Mouse (Mus musculus): Measurements from ENCODE around the gene Rnf183. TPM values are rescaled to one million over a fixed set of nuclear protein-coding genes. Genes with fewer than 3 reads are reported as not detected.

The Rnf183 gene
- polyA plus RNA-seq, 2 experiments = not detected

DNA sequence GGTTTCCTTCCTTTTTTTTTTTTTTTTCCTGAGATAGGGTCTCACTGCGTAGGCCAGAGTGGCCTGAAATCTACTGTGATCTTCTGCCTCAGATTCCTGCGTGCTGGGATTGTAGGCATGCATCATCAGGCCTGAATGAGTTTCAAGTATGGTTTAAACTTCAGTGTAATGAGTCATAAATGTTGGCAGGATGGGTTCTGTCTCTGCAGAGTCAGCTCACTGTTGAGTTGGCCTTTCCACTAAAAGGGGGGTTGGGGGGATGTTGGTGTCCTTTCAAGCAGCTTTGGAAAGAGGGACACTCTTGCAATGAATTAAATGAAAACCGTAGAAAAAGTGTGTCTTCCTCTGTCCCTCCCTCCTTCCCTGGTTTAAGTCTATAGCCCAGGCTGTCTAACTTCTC lies 36.1 kb downstream of the Rnf183 start:
- no peak for DNase-seq (ENCODE audit: low read depth in 3 of 3, low spot score in 3 of 3)
- Histone ChIP-seq H3K27me3 (ENCODE audit: control insufficient read depth, insufficient read depth, low read length) (no peaks in the 10 kb centered on the region), H3K9me3 (ENCODE audit: control insufficient read depth, low read length) (no peaks in the 10 kb centered on the region), H3K4me1 (replicated peaks; ENCODE audit: control insufficient read depth in 2 of 2, insufficient read depth in 2 of 2, low read length in 1 of 2) (peaks cover 0 to 5% of the 10 kb centered on the region in 2 experiments; a peak in 1 of 4 replicates), H3K9ac (replicated peaks) (no peak overlapping the region), H3K4me3 (ENCODE audit: insufficient read depth in 1 of 2, low read depth in 2 of 2, low read length in 2 of 2) (no peak overlapping the region), H3K4me2 (ENCODE audit: low read depth) (no peak overlapping the region), H3K36me3 (replicated peaks; ENCODE audit: control insufficient read depth, insufficient read depth, low read depth) (peaks cover 62% of the 10 kb centered on the region), H3K27ac (no peak overlapping the region)
- TF ChIP-seq CTCF (IDR thresholded peaks at IDR 0.05; ENCODE audit: low read depth) (no peak), EP300 (IDR thresholded peaks at IDR 0.05; ENCODE audit: low read depth) (no peak)
- WGBS (ENCODE audit: insufficient replicate concordance) = 85% methylated on average over 3 of the region's 3 CpGs
- ATAC-seq (ENCODE audit: insufficient read depth) = no peak

GRCm38 (mm10) chr4:62397616-62398365 lies 37.3 kb downstream of the Rnf183 start:
- ATAC-seq (ENCODE audit: insufficient read depth) = no peak
- H3K4me1 ChIP-seq (replicated peaks; ENCODE audit: control insufficient read depth in 2 of 2, insufficient read depth in 2 of 2, low read length in 1 of 2) = peaks cover 0 to 5% of the 10 kb centered on the region in 2 experiments; a peak in 1 of 4 replicates
- no peaks in the 10 kb centered on the region for H3K9me3 ChIP-seq (ENCODE audit: control insufficient read depth, low read length)
- no peak for TF ChIP-seq EP300 (IDR thresholded peaks at IDR 0.05; ENCODE audit: low read depth)
- TF ChIP-seq CTCF (IDR thresholded peaks at IDR 0.05; ENCODE audit: low read depth) = no peak
- no peak overlapping the region for H3K27ac ChIP-seq
- H3K36me3 ChIP-seq (replicated peaks; ENCODE audit: control insufficient read depth, insufficient read depth, low read depth) = peaks cover 62% of the 10 kb centered on the region
- no peak overlapping the region for H3K4me2 ChIP-seq (ENCODE audit: low read depth)
- WGBS (ENCODE audit: insufficient replicate concordance) = 67% methylated on average over 4 of the region's 4 CpGs
- no peak for DNase-seq (ENCODE audit: low read depth in 3 of 3, low spot score in 3 of 3)
- no peaks in the 10 kb centered on the region for H3K27me3 ChIP-seq (ENCODE audit: control insufficient read depth, insufficient read depth, low read length)
- no peak overlapping the region for H3K4me3 ChIP-seq (ENCODE audit: insufficient read depth in 1 of 2, low read depth in 2 of 2, low read length in 2 of 2)
- H3K9ac ChIP-seq (replicated peaks) = no peak overlapping the region

DNA sequence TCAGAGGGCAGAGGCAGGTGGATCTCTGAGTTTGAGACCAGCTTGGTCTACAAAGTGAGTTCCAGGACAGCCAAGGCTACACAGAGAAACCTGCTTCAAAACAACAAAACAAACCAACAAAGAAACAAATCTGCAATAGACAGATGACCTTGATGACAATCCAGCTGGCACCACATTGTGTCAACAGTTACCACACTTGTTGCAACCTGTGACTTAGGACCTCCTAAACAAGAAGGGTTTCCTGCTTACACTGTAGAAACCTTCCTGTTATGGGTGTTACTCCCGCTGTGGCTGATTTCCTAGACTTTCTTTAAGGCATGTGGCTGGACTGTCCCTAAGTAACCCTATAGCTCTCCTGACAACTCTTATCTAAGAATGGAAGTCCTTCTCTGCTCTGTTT lies 39.2 kb downstream of the Rnf183 start:
- Histone ChIP-seq H3K27ac (no peak overlapping the region), H3K4me1 (replicated peaks; ENCODE audit: control insufficient read depth in 2 of 2, insufficient read depth in 2 of 2, low read length in 1 of 2) (peaks cover 0 to 5% of the 10 kb centered on the region in 2 experiments; a peak in 1 of 4 replicates), H3K4me2 (ENCODE audit: low read depth) (no peak overlapping the region), H3K9ac (replicated peaks) (no peak overlapping the region), H3K27me3 (ENCODE audit: control insufficient read depth, insufficient read depth, low read length) (no peaks in the 10 kb centered on the region), H3K4me3 (ENCODE audit: insufficient read depth in 1 of 2, low read depth in 2 of 2, low read length in 2 of 2) (no peak overlapping the region), H3K36me3 (replicated peaks; ENCODE audit: control insufficient read depth, insufficient read depth, low read depth) (peaks cover 47% of the 10 kb centered on the region), H3K9me3 (ENCODE audit: control insufficient read depth, low read length) (no peaks in the 10 kb centered on the region)
- 78% methylated on average over 1 of the region's 1 CpGs for WGBS (ENCODE audit: insufficient replicate concordance)
- TF ChIP-seq CTCF (IDR thresholded peaks at IDR 0.05; ENCODE audit: low read depth) = no peak
- no peak for DNase-seq (ENCODE audit: low read depth in 3 of 3, low spot score in 3 of 3)
- no peak for ATAC-seq (ENCODE audit: insufficient read depth)

DNA sequence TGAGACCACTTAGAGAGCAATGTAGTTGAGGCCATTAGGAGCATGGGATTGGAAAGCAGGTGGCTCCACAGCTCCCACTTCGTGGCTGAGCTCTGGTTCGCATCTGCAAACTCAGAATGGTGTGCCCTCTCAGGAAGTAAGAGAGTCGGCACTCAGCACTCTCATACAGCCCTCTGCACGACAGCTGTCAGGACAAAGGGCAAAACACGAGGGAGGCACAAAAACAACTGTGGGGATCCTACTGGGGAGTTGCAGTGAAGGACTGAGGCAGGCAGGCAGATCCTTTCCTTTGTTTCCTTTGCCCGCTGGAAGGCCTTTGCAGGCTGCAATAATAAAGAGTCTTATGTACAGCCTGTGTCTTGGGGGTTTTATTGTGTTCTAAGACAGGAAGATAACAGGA lies 41.6 kb downstream of the Rnf183 start:
- ATAC-seq (ENCODE audit: insufficient read depth) = no peak
- Histone ChIP-seq H3K9ac (replicated peaks) (no peak overlapping the region), H3K4me3 (ENCODE audit: insufficient read depth in 1 of 2, low read depth in 2 of 2, low read length in 2 of 2) (no peak overlapping the region), H3K27ac (no peak overlapping the region), H3K4me1 (replicated peaks; ENCODE audit: control insufficient read depth in 2 of 2, insufficient read depth in 2 of 2, low read length in 1 of 2) (peaks cover 0 to 13% of the 10 kb centered on the region in 2 experiments; a peak in 2 of 4 replicates), H3K36me3 (replicated peaks; ENCODE audit: control insufficient read depth, insufficient read depth, low read depth) (peaks cover 33% of the 10 kb centered on the region), H3K9me3 (ENCODE audit: control insufficient read depth, low read length) (no peaks in the 10 kb centered on the region), H3K27me3 (ENCODE audit: control insufficient read depth, insufficient read depth, low read length) (no peaks in the 10 kb centered on the region), H3K4me2 (ENCODE audit: low read depth) (no peak overlapping the region)
- no peak for TF ChIP-seq EP300 (IDR thresholded peaks at IDR 0.05; ENCODE audit: low read depth)
- TF ChIP-seq CTCF (IDR thresholded peaks at IDR 0.05; ENCODE audit: low read depth) = no peak
- no peak for DNase-seq (ENCODE audit: low read depth in 3 of 3, low spot score in 3 of 3)
- WGBS (ENCODE audit: insufficient replicate concordance) = 68% methylated on average over 6 of the region's 6 CpGs

- Histone ChIP-seq H3K4me3 (ENCODE audit: insufficient read depth in 1 of 2, low read depth in 2 of 2, low read length in 2 of 2) (no peak overlapping the region), H3K9ac (replicated peaks) (no peak overlapping the region), H3K36me3 (replicated peaks; ENCODE audit: control insufficient read depth, insufficient read depth, low read depth) (peaks cover 30% of the 10 kb centered on the region), H3K4me2 (ENCODE audit: low read depth) (no peak overlapping the region), H3K27ac (no peak overlapping the region), H3K27me3 (ENCODE audit: control insufficient read depth, insufficient read depth, low read length) (no peaks in the 10 kb centered on the region), H3K4me1 (replicated peaks; ENCODE audit: control insufficient read depth in 2 of 2, insufficient read depth in 2 of 2, low read length in 1 of 2) (peaks cover 0 to 8% of the 10 kb centered on the region in 2 experiments; a peak in 2 of 4 replicates), H3K9me3 (ENCODE audit: control insufficient read depth, low read length) (no peaks in the 10 kb centered on the region)
- no peak for ATAC-seq (ENCODE audit: insufficient read depth)
- whole genome bisulfite sequencing (ENCODE audit: insufficient replicate concordance) = 78% methylated on average over 7 of the region's 7 CpGs
- TF ChIP-seq EP300 (IDR thresholded peaks at IDR 0.05; ENCODE audit: low read depth) = no peak
- 0 out of 2 replicates have a peak, but pooled peaks have one; percentile 24 for TF ChIP-seq CTCF (IDR thresholded peaks at IDR 0.05; ENCODE audit: low read depth)
- no peak for DNase-seq (ENCODE audit: low read depth in 3 of 3, low spot score in 3 of 3)
Observed at GRCm38 (mm10) chr4:62391892-62392291, 43.2 kb downstream of the Rnf183 start.
